Mouse (Mus musculus) megakaryocyte, embryonic 14.5 days (primary cell): ENCODE data around the gene Ttll11.

ENCODE experiments used
- FLI1 ChIP-seq: IDR thresholded peaks from 2 replicates; pipeline ENCODE4 v1.6.1; 2012; ENCODE audit warnings: low read length, inconsistent platforms, mixed read lengths
- GATA1 ChIP-seq: IDR thresholded peaks from 3 replicates; pipeline ENCODE4 v1.6.1; 2012; ENCODE audit warnings: mixed read lengths, low read length, inconsistent platforms, borderline replicate concordance

GRCm38 (mm10) chr2:35955211-35955610, 24.5 kb downstream of the Ttll11 start:
- no peak for TF ChIP-seq GATA1
- no peak for TF ChIP-seq FLI1
